Mouse (Mus musculus): ENCODE data around the gene 4930578C19Rik. TPM values are rescaled to one million over a fixed set of nuclear protein-coding genes. Genes with fewer than 3 reads are reported as not detected.

Gene 4930578C19Rik
- polyA plus RNA-seq (2015; fragmentation: Nextera tagmentation; extraction: Ambion mirVana) = 0.78 and 0.82 TPM in 2 replicates

DNA sequence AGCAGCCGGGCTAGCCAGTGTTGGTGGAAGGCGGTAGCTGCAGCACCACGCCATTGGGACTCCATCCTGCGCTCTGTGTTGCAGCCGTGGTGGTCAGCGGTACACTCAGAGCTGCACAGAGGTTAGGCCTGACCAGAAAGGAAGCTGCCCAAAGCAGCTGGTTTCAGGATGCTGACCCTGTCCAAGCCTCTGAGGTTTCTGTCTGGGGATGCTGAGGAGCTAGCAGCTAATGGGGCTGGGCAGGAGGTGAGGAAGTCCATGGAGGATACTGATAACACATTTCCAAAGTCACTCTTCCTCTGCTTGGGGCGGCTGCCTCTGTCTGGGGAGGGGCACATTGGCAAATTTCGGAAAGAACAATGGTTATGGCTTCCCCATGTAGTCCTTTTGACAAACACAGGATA, at the start of gene 4930578C19Rik:
Gene 4930578C19Rik (minus strand): TSS at position 200 of the 404 bp plus-strand sequence.
- Histone ChIP-seq H3K9ac (replicated peaks; ENCODE audit: low read length) (no peak within 1 kb of the TSS), H3K27me3 (ENCODE audit: insufficient read depth, low read length) (no peaks in the 10 kb centered on the region), H3K27ac (ENCODE audit: low read length) (no peak within 1 kb of the TSS), H3K4me2 (replicated peaks; ENCODE audit: low read depth, low read length) (no peak within 1 kb of the TSS), H3K9me3 (ENCODE audit: low read length) (no peaks in the 10 kb centered on the region), H3K36me3 (ENCODE audit: insufficient read depth, low read length) (no peaks in the 10 kb centered on the region), H3K4me3 (ENCODE audit: low read length) (peak within 1 kb of the TSS; percentile 3; the same call in 1 of the 2 replicates), H3K4me1 (ENCODE audit: insufficient read depth, low read length) (no peaks in the 10 kb centered on the region)
- WGBS = 78% methylated on average over 8 of the region's 8 CpGs
- peak; percentile 54; the same call in 1 of the 2 replicates for ATAC-seq (ENCODE audit: low FRiP score, low TSS enrichment)

GRCm38 (mm10) chrX:18467690-18468089, 6.5 kb upstream of the 4930578C19Rik start:
- Histone ChIP-seq H3K27me3 (ENCODE audit: insufficient read depth, low read length) (no peaks in the 10 kb centered on the region), H3K36me3 (ENCODE audit: insufficient read depth, low read length) (no peaks in the 10 kb centered on the region), H3K4me1 (ENCODE audit: insufficient read depth, low read length) (no peaks in the 10 kb centered on the region), H3K4me3 (ENCODE audit: low read length) (no peak overlapping the region), H3K9ac (replicated peaks; ENCODE audit: low read length) (no peak overlapping the region), H3K27ac (ENCODE audit: low read length) (no peak overlapping the region), H3K4me2 (replicated peaks; ENCODE audit: low read depth, low read length) (no peak overlapping the region), H3K9me3 (ENCODE audit: low read length) (no peaks in the 10 kb centered on the region)
- WGBS = 65% methylated on average over 1 of the region's 1 CpGs
- no peak for ATAC-seq (ENCODE audit: low FRiP score, low TSS enrichment)

- peak; percentile 76; the same call in 1 of the 2 replicates for ATAC-seq (ENCODE audit: low FRiP score, low TSS enrichment)
- Histone ChIP-seq H3K4me3 (ENCODE audit: low read length) (no peak overlapping the region), H3K27ac (ENCODE audit: low read length) (peak overlapping the region; percentile 15; the same call in 1 of the 2 replicates), H3K27me3 (ENCODE audit: insufficient read depth, low read length) (no peaks in the 10 kb centered on the region), H3K36me3 (ENCODE audit: insufficient read depth, low read length) (no peaks in the 10 kb centered on the region), H3K4me2 (replicated peaks; ENCODE audit: low read depth, low read length) (no peak overlapping the region), H3K4me1 (ENCODE audit: insufficient read depth, low read length) (no peaks in the 10 kb centered on the region), H3K9ac (replicated peaks; ENCODE audit: low read length) (no peak overlapping the region), H3K9me3 (ENCODE audit: low read length) (no peaks in the 10 kb centered on the region)
- 76% methylated on average over 1 of the region's 1 CpGs for WGBS
Observed at GRCm38 (mm10) chrX:18462879-18463278, 1.7 kb upstream of the 4930578C19Rik start.

DNA sequence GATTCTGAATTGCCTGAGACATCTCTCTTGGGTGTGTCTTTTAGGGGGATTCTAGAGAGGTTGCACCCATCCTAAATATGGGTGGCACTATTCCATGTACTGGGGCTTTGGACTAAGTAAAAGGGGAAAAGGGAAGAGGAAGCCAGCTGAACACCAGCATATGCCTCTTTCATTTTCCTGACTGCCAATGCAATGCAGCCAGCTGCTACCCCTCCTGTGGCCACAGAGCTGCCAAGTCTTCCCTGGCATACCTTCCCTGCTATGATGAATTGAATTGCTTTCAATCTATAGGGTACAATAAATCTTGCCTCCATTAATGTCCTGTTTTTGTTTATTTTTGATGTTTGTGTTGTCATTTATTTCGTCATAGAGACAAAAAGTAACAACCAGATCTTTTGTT, 9.6 kb downstream of the 4930578C19Rik start:
- 36% methylated on average over 1 of the region's 1 CpGs for WGBS
- H3K4me1 ChIP-seq (ENCODE audit: insufficient read depth, low read length) = no peaks in the 10 kb centered on the region
- no peak overlapping the region for H3K4me2 ChIP-seq (replicated peaks; ENCODE audit: low read depth, low read length)
- H3K27ac ChIP-seq (ENCODE audit: low read length) = no peak overlapping the region
- no peaks in the 10 kb centered on the region for H3K27me3 ChIP-seq (ENCODE audit: insufficient read depth, low read length)
- H3K36me3 ChIP-seq (ENCODE audit: insufficient read depth, low read length) = no peaks in the 10 kb centered on the region
- H3K9me3 ChIP-seq (ENCODE audit: low read length) = no peaks in the 10 kb centered on the region
- no peak for ATAC-seq (ENCODE audit: low FRiP score, low TSS enrichment)
- H3K9ac ChIP-seq (replicated peaks; ENCODE audit: low read length) = no peak overlapping the region
- H3K4me3 ChIP-seq (ENCODE audit: low read length) = no peak overlapping the region

DNA sequence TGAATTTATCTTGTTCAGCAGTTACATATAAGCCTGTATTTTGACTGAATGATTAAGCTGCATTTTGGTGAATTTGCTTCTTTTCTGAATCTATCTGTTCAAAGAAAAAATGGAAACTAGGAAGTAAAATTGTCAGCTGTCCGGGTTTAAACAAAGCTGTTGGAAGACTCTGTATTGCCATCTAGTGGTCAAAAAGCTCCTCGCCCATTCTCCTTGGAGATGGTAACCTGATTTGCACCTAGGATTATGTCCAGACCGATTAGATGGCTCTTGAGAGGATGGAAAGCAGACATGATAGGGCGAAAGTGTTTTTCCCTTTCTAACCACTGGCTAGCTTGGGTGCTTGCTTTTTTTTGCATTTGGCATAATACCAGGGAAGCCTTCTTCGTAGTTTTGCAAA, 19.1 kb downstream of the 4930578C19Rik start:
- H3K27ac ChIP-seq (ENCODE audit: low read length) = no peak overlapping the region
- H3K4me1 ChIP-seq (ENCODE audit: insufficient read depth, low read length) = no peaks in the 10 kb centered on the region
- no peak overlapping the region for H3K9ac ChIP-seq (replicated peaks; ENCODE audit: low read length)
- H3K36me3 ChIP-seq (ENCODE audit: insufficient read depth, low read length) = no peaks in the 10 kb centered on the region
- no peak overlapping the region for H3K4me3 ChIP-seq (ENCODE audit: low read length)
- no peaks in the 10 kb centered on the region for H3K9me3 ChIP-seq (ENCODE audit: low read length)
- 29% methylated on average over 5 of the region's 5 CpGs for WGBS
- ATAC-seq (ENCODE audit: low FRiP score, low TSS enrichment) = no peak
- H3K27me3 ChIP-seq (ENCODE audit: insufficient read depth, low read length) = no peaks in the 10 kb centered on the region
- H3K4me2 ChIP-seq (replicated peaks; ENCODE audit: low read depth, low read length) = no peak overlapping the region

- H3K9me3 ChIP-seq (ENCODE audit: low read length) = no peaks in the 10 kb centered on the region
- H3K4me2 ChIP-seq (replicated peaks; ENCODE audit: low read depth, low read length) = no peak overlapping the region
- 93% methylated on average over 3 of the region's 3 CpGs for WGBS
- H3K27ac ChIP-seq (ENCODE audit: low read length) = no peak overlapping the region
- H3K4me3 ChIP-seq (ENCODE audit: low read length) = no peak overlapping the region
- H3K27me3 ChIP-seq (ENCODE audit: insufficient read depth, low read length) = no peaks in the 10 kb centered on the region
- no peaks in the 10 kb centered on the region for H3K36me3 ChIP-seq (ENCODE audit: insufficient read depth, low read length)
- no peaks in the 10 kb centered on the region for H3K4me1 ChIP-seq (ENCODE audit: insufficient read depth, low read length)
- no peak overlapping the region for H3K9ac ChIP-seq (replicated peaks; ENCODE audit: low read length)
- ATAC-seq (ENCODE audit: low FRiP score, low TSS enrichment) = no peak
Observed at GRCm38 (mm10) chrX:18425451-18425850, 35.7 kb downstream of the 4930578C19Rik start.

DNA sequence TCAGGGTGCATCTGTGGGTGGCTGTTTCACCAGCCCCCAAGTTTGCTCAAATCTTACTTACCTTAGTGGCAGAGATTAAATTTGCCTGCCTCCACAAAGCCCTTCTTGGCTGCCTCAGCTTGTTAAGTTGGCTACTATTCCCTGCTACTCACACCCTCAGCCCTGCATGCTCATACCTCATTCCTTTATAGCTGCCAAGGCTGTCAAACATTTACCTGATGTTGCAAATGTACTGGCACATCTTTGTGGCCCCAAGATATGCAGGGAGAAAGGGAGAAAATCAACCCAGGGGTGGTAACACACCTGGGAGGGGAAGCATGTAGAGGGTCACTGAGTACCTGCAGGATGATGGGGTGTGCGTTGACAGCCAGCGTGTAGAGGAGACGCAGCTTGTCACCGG, 38.0 kb downstream of the 4930578C19Rik start:
- no peak for ATAC-seq (ENCODE audit: low FRiP score, low TSS enrichment)
- 91% methylated on average over 4 of the region's 4 CpGs for WGBS

GRCm38 (mm10) chrX:18420161-18420784, 40.9 kb downstream of the 4930578C19Rik start:
- no peak for ATAC-seq (ENCODE audit: low FRiP score, low TSS enrichment)
- 82% methylated on average over 4 of the region's 4 CpGs for WGBS
- Histone ChIP-seq H3K9me3 (ENCODE audit: low read length) (no peaks in the 10 kb centered on the region), H3K27me3 (ENCODE audit: insufficient read depth, low read length) (no peaks in the 10 kb centered on the region), H3K4me1 (ENCODE audit: insufficient read depth, low read length) (no peaks in the 10 kb centered on the region), H3K36me3 (ENCODE audit: insufficient read depth, low read length) (no peaks in the 10 kb centered on the region), H3K9ac (replicated peaks; ENCODE audit: low read length) (no peak overlapping the region), H3K4me2 (replicated peaks; ENCODE audit: low read depth, low read length) (no peak overlapping the region), H3K4me3 (ENCODE audit: low read length) (no peak overlapping the region), H3K27ac (ENCODE audit: low read length) (no peak overlapping the region)

More for the DNA sequence above, 38.0 kb downstream of the 4930578C19Rik start:
- H3K36me3 ChIP-seq (ENCODE audit: insufficient read depth, low read length) = no peaks in the 10 kb centered on the region
- H3K9ac ChIP-seq (replicated peaks; ENCODE audit: low read length) = no peak overlapping the region
- no peak overlapping the region for H3K4me3 ChIP-seq (ENCODE audit: low read length)
- no peaks in the 10 kb centered on the region for H3K9me3 ChIP-seq (ENCODE audit: low read length)
- H3K4me1 ChIP-seq (ENCODE audit: insufficient read depth, low read length) = no peaks in the 10 kb centered on the region
- H3K27ac ChIP-seq (ENCODE audit: low read length) = no peak overlapping the region
- no peaks in the 10 kb centered on the region for H3K27me3 ChIP-seq (ENCODE audit: insufficient read depth, low read length)
- no peak overlapping the region for H3K4me2 ChIP-seq (replicated peaks; ENCODE audit: low read depth, low read length)

DNA sequence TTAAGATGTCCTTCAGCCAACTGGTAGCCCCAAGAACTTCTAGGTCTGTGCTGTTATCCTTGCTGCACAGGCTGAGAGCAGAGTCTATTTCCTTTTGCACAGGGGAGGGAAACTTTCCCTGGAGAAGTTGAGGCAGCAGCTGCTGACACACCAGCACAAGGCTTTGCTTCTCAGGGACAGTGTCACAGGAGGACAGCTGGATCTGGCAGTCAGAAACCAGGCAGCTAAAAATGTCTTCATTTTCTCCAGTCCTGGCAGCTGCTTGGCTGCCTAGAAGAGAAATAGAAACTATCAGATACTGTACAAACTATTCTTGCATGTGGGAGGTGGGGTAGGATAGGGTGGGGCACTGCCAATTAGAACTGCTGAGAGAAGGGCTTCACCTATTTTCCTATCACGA, 42.2 kb downstream of the 4930578C19Rik start:
- no peak overlapping the region for H3K4me3 ChIP-seq (ENCODE audit: low read length)
- H3K4me1 ChIP-seq (ENCODE audit: insufficient read depth, low read length) = no peaks in the 10 kb centered on the region
- H3K9me3 ChIP-seq (ENCODE audit: low read length) = no peaks in the 10 kb centered on the region
- 38% methylated on average over 1 of the region's 1 CpGs for WGBS
- H3K9ac ChIP-seq (replicated peaks; ENCODE audit: low read length) = no peak overlapping the region
- no peak overlapping the region for H3K27ac ChIP-seq (ENCODE audit: low read length)
- H3K36me3 ChIP-seq (ENCODE audit: insufficient read depth, low read length) = no peaks in the 10 kb centered on the region
- H3K4me2 ChIP-seq (replicated peaks; ENCODE audit: low read depth, low read length) = no peak overlapping the region
- no peak for ATAC-seq (ENCODE audit: low FRiP score, low TSS enrichment)
- H3K27me3 ChIP-seq (ENCODE audit: insufficient read depth, low read length) = no peaks in the 10 kb centered on the region

DNA sequence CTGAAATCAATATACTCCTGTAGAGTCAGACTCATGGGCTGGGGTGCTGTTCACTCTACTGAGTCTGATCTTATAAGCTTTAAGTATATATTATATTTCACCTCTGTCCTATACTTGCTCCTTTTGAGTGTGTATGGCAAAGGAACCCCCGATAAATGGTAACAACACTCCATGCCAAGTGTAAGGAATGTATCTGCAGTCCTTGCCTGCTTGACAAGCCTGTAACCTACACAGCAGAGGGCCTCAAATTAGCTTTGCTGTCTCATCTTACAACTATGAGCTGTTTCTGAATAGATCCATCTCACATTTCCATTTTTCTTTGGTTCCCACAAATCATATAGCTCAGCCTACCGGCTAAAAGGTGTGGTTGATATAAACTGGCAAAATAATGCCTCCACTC, 46.6 kb downstream of the 4930578C19Rik start:
- ATAC-seq (ENCODE audit: low FRiP score, low TSS enrichment) = no peak
- H3K9ac ChIP-seq (replicated peaks; ENCODE audit: low read length) = no peak overlapping the region
- no peak overlapping the region for H3K27ac ChIP-seq (ENCODE audit: low read length)
- no peak overlapping the region for H3K4me3 ChIP-seq (ENCODE audit: low read length)
- H3K4me2 ChIP-seq (replicated peaks; ENCODE audit: low read depth, low read length) = no peak overlapping the region
- no peaks in the 10 kb centered on the region for H3K36me3 ChIP-seq (ENCODE audit: insufficient read depth, low read length)
- no peaks in the 10 kb centered on the region for H3K27me3 ChIP-seq (ENCODE audit: insufficient read depth, low read length)
- 90% methylated on average over 2 of the region's 2 CpGs for WGBS
- no peaks in the 10 kb centered on the region for H3K9me3 ChIP-seq (ENCODE audit: low read length)
- H3K4me1 ChIP-seq (ENCODE audit: insufficient read depth, low read length) = no peaks in the 10 kb centered on the region

Data from kidney, embryonic 16.5 days (tissue).